In the genomic region with DNA sequence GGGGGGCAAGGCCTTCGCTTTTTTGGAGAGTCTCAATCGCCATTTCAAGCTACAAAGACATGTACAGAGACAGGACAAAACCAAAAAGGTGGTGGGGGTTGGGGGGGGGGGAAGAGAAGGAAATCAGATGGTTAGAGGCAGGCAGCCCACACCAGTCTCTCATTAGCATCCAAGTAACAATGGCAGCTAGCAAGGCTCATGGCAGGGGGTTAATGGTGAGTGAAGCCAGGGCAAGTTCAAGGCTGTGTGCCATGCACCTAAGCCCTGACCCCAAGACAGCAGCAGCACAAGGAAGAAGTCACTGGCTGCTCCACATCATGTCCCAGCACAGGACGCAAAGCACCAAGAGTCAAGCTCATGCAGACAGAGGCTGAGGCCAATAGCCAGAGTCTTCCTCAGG, we compare ENCODE assay signal across 19 mouse cellular contexts. TPM values are rescaled to one million over a fixed set of nuclear protein-coding genes. Genes with fewer than 3 reads are reported as not detected.
"Had no signal": no experiment of that assay in that cellular context is flagged by ENCODE, and none has a peak within 500 bp of the region (broad histone marks: within the 10 kb centered on the region; RNA-seq: fewer than 3 reads in every experiment).

No protein-coding gene starts in this region.

- H3K27me3 ChIP-seq: neural tube, embryonic 13.5 days; neural tube, embryonic 15.5 days had no signal

- H3K9ac ChIP-seq: lung, embryonic 14.5 days; neural tube, embryonic 13.5 days; neural tube, embryonic 15.5 days had no signal

- H3K4me2 ChIP-seq: lung, embryonic 14.5 days; midbrain, embryonic 11.5 days; neural tube, embryonic 13.5 days; neural tube, embryonic 15.5 days had no signal

- H3K9me3 ChIP-seq: neural tube, embryonic 13.5 days; neural tube, embryonic 15.5 days had no signal

- H3K4me1 ChIP-seq: neural tube, embryonic 13.5 days had no signal

- H3K27ac ChIP-seq: neural tube, embryonic 13.5 days; neural tube, embryonic 15.5 days had no signal

- H3K4me3 ChIP-seq: myocyte; neural tube, embryonic 13.5 days; neural tube, embryonic 15.5 days had no signal

- ATAC-seq: midbrain, embryonic 16.5 days had no signal

- H3K36me3 ChIP-seq: neural tube, embryonic 13.5 days; neural tube, embryonic 15.5 days had no signal

- DNase-seq: lung, adult 18-20 months; lung, embryonic 14.5 days; lung, postnatal 10 days; lung, postnatal 4 days; midbrain, embryonic 14.5 days; retina, postnatal 1 day; right cerebral cortex, adult 18-20 months; right cerebral cortex, postnatal 25 days; right cerebral cortex, postnatal 4 days; spleen, adult 18-20 months; thymus, postnatal 14 days; thymus, postnatal 36 days had no signal

RNA-seq across cellular contexts. Expression of a gene that starts 41.9 kb away (rescaled TPM):
- total RNA-seq: megakaryocyte, adult 5-6 weeks; megakaryocyte-erythroid progenitor cell, adult 5-6 weeks had no signal
